Mouse (Mus musculus) gastrocnemius, postnatal 10 days (tissue): ENCODE results near the gene Chmp1a. TPM values are rescaled to one million over a fixed set of nuclear protein-coding genes. Genes with fewer than 3 reads are reported as not detected.
"Not testable (repeated sequence)": the region's sequence is repeated elsewhere in the genome, so short reads cannot be mapped to it uniquely, and the experiment has no call there.

ENCODE experiments used
- DNase-seq: peaks from one replicate; pipeline ENCODE4 v3.0.0; 2021; ENCODE audit warnings: mixed read lengths
- total RNA-seq, 2 experiments: library from RNA; stranded (reverse); gene quantifications; 2 replicates each; pipeline ENCODE4 v1.2.3; 2021

The Chmp1a gene
- total RNA-seq, 2 experiments from 2014 or later: 41.0 to 48.2 TPM

DNA sequence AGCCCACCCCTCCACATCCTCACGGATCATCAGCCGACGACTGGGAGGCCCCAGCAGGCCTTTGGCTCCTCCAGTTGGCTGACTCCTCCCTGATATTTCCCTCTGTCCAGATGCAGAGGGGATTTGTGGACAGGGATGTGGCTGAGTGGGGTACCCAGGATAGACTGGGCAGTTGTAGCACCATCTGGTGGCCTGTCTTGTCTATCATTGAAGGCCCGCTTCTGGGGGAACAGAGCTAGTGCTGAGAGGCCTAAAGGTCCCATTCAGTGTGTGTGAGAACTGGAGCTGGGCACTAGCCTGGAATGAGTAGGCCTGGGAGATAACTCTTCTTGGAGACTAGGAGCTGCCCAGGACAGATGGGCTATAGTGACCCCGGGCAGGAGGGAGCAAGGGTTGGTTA is 19.2 kb upstream of the Chmp1a start:
- DNase-seq: no peak

DNA sequence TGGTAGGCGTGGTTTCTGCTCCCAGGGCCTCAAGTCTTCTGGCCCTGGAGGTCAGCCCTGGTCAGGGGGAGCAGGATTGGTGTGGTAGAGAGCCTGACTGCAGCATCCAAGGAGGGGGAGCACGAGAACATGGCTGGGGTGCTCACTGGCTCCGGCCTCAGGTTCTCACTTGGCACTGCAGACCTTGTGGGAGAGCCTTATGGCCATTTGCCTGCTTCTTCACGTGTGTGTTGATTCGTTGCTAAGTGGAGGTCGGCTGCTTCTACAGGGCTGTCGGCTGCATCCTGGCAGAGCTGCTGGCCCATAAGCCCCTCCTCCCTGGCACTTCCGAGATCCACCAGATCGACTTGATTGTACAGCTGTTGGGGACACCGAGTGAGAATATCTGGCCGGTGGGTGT is 17.8 kb upstream of the Chmp1a start:
- DNase-seq: not testable (repeated sequence)

DNA sequence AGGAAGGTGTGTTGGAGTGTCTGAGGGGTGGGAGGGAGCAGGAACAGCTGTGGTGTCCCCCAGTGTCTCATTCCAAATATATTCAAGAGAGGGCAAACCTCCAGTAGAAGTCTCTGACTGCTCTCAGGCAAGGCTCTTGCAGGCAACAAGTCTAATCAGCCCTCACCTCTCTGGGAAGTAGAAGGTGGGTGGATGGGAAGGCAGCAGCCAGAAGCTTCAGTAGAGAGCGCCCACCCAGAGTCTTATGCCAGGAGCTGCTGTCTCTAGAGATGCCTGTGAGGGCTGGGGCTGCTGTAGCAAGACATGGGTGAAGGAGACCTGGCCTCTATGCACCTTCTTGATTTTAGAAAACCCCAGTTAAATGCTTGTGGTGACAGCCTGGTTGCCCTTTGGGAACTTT is 15.9 kb upstream of the Chmp1a start:
- DNase-seq: no peak

DNA sequence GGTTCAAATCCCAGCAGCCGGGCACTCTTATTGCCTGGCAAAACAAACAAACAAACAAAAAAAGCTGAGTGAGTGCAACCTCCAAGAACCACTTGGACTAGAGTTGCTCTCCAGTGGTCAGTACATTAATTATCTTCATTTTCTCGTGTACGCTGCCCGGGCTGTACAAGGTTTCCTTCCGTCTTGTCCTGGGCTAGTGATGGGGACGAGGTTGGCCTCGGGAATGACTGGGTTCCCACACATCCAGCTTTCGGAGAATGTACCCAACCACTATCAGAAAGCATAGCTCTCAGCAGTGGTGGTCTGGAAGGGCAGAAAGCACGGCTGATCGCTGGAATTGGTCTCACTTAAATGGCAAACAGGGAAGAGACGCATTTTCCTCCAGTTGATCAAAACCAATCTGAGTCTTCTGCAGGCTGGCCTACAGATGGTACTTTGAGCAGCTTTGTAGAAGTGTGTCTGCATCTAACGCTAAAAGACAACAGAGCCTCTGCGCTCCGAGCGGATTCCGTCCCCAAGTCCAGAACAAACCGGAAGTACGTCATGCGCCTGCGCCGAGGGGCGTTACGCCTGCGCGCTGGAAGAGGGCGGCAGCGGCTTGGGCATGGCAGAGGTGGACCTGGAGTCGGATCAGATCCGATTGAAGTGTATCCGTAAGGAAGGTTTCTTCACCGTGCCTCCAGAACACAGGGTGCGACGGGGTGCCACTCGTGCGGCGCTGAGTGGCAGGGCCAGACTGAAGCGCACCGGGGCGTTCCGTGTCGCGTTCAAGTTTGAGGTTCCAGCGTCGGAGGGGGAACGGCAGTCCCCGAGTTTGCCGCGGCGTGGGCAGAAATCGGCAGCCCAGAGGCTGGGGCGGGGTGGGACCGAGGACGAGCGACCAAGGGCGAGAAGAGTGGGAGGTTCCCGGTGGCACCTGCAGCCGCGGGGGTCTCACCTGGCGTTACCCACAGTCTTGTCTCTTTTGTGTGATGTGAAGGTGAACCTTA is 12.0 kb upstream of the Chmp1a start, which contains the start of gene Cdk10:
Gene Cdk10, plus strand, starts transcription at position 565 of the 989 bp plus-strand sequence.
- DNase-seq: peak; percentile 92

DNA sequence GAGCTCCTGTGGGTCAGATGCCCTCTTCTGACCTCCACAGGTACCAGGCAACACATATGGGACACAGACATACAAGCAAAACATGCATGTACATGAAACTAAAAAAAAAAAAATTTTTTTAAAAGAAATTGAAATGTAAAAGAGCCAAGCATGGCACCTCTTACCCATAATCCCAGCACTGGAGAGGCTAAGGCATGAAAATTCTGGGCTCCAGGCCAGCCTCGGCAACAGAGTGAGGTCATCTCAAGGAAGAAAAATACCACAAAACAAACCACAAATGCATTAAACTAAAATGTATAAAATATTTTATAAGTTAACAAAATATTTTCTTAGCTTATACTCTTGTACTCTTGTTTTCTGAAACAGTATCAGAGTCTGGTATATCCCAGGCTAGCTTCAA is 8.4 kb upstream of the Chmp1a start:
- DNase-seq: no peak

DNA sequence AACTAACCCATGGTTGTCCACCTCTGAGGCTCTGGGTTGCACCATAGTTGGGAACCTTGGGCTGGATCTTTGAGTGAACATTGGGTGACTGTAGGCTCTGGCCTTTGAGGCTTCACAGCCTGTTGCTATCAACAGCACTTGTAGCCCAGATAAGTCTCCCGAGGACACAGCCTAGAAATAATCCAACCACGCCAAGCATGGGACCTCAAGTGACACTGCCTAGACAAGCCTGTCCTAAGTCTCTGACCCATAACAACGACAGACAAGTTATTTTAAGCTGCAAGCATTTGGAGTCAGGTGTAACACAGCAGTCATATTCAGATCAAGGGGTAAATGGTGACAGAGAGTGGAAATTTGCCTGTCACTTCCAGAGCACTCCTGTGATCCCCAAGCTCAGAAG is 2.9 kb upstream of the Chmp1a start:
- no peak for DNase-seq

DNA sequence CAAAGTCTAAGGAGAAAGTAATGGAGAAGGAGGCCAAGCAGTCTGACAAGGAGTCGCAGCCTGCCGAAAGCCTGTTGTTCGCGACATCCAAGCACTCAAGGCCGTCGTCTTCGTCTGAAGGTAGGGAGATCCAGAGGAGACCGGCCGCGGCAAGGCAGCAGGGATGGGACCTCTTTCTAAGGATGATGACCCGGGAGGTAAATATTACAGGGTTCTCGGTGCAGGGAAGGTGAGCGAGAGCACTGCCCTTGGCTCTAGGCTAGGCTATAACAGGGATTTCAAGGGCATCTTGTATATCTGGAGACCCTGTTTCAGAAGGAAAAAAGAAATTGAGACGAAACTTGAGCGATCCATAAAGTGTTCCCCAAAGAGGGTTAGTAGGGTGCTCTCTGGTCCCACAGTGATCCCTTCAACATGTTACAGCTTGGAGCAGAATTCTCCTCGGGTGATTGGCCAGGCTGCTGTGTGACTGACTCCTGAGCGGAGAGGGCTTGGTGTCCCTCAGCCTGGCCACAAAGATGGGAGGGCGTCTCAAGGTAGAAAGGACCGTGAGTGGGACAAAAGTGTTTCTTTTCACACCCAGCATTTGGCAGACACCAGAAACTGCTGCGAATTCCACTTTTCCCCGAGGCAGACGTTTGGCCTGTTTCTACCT is 682 bp upstream of the Chmp1a start:
- no peak for DNase-seq

DNA sequence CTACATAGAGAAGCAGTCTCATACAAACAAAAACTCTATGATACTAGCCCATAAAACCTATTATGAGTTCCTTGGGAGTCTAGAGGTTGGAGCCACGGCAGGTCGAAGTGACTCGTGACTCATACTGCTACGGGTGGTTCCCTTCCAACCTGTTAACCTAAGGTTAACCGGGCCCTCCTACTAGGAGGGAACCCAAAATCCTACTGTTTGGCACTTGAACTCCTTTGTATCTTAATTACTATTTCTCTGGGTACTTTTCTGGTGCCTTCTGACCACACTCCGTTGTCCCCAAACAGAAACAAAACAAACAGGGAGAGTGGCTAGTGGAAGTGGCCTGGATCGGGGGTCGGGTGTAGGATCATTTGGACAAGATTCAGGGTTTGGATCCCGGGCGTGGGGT is 687 bp downstream of the Chmp1a start:
- no peak for DNase-seq

DNA sequence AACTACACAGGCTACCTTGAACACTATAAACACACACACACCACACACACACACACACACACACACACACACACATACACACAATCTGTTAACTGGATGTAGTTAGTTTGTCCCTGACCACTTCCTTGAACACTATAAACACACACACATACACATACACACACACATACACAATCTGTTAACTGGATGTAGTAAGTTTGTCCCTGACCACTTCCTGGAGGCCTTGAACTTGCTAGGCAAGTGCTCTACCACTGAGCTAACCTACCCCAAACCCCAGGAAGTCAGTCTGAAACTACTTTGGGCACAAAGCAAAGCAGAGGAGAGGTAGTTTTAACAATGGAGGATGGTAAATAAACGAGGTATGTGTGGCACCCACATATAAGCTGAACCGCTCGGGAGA is 9.0 kb downstream of the Chmp1a start:
- no peak for DNase-seq

DNA sequence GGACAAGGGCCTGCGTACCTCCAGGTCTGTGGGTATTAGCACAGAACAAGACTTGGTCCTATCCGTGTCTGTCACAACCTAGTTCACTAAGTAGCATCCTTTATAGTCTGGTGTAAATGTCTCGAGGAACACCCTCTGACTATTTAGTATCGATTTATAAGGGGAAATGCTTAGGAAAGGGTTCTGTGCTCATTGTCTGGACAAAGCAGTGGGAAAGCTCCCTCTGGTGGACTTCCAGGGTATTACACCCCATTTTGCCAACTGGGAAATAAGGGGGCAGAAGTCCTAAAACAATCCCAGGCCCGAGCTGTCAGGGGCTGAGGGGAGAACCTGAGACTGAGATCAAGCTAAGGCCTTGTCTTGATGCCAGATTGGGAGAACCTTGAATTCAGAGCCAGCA is 10.3 kb downstream of the Chmp1a start:
- peak; percentile 79 for DNase-seq

DNA sequence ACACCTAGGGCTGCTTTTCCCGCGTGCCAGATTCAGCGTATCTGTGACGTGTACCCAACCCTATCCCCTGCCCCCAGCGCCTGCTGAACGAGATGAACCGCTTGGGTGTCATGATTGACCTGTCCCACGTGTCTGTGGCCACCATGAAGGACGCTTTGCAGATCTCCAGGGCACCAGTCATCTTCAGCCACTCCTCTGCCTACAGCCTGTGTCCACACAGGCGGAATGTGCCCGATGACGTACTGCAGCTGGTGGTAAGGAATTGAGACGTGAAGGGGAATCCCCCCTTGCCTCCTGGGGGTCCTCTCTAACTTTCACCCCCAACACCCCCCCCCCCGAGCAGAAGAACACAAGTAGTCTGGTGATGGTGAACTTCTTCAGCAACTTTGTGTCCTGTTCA is 12.7 kb downstream of the Chmp1a start:
- DNase-seq: no peak

DNA sequence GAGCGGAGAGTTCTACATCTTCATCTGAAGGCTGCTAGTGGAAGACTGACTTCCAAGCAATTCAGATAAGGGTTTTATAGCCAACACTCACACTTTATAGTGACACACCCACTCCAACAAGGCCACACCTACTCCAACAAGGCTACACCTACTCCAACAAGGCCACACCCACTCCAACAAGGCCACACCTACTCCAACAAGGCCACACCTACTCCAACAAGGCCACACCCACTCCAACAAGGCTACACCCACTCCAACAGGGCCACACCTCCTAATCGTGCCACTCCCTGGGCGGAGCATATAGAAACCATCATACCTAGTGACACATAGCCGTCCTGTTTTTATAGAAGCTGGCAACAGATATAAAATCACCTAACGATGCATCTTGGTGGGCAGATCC is 15.5 kb downstream of the Chmp1a start:
- not testable (repeated sequence) for DNase-seq

DNA sequence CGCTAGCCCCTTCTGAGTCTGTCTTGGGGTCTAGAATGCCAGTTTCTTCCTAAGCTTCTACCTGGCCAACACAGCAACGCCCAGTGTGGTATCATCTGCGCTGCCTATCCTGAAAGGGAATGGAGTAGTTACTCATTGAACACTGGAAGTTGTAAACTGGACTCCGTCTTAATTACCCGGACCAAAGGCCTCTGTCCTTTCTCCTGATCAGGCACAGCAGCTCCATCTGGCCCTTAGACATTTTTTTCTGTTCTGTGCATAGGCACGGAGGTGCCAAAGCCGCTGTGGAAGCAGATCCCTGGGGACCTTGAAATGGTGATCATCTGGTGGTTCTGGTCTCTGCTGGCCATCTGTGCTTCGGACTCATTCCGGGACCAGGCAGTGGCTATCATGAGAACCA is 18.8 kb downstream of the Chmp1a start:
- DNase-seq: no peak

DNA sequence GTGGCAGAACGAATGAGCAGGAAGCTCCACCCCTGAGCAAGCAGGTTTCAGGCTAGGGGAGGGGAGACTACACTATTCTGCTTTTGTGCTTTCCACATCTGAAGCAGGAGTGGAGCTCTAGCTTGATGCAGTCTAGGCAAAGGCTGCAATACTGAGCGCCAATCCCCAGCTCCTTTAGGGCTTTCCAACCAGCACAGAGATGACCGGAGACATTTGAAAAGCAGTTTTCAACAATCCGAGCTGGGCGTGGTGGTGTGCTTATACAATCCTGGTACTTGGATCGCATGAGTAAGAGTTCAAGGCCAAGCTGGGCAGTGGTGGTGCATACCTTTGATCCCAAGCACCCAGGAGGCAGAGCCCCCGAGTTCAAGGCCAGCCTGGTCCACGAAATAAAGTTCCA is 20.7 kb downstream of the Chmp1a start:
- DNase-seq: no peak

DNA sequence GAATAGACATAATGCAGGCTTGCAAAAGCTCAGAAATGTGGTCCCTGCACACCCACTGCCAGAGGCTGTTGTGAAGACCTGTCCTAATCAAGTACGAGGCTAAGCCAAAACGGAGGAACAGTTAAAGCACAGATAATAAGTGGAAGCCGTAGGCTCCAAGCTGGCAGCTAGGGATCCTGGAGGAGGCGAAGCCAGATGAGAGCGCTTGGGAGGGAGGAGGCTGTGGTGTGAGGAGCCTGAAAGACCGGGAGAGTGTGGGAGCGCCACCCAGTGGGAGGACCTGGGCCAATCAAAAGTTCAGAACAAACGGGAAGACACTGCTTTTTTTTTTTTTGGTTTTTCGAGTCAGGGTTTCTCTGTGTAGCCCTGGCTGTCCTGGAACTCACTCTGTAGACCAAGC is 21.9 kb downstream of the Chmp1a start:
- peak; percentile 85 for DNase-seq

DNA sequence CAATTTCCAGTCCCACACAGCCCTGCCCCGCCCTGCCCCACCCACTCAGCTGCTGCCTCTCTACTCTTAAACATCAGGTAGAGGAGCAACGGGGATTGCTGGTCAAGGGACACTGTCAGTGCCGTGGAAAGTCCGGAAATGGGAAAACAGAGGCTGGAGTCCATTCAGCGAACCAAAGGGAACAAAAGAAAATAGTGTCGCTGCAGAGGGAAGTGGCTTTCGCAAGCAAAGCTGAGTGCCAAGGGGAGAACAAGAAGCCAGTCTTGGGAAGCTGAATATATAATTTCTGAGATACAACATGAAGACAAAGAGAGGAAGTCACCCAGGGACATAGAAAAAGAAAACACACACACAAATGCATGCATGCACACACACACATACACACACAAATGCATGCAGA is 23.7 kb downstream of the Chmp1a start:
- no peak for DNase-seq

DNA sequence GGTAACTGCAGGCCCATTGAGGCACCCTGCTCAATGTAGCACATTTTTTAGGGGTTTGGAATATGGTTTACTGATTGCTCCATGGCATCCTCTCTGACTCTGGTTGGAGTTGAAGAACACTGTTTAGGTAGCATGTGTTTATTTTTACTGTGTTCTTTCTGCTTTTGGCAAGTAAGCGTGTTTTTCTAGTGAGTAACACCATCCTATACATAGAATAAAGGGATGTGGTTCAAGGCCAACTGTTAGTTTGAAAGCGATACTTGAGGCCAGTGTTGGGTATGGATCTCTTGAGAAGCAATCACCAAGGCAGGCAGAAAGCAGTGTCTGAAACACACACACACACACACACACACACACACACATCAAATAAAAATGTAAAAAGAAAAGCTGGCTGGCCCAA is 24.6 kb downstream of the Chmp1a start:
- DNase-seq: no peak

DNA sequence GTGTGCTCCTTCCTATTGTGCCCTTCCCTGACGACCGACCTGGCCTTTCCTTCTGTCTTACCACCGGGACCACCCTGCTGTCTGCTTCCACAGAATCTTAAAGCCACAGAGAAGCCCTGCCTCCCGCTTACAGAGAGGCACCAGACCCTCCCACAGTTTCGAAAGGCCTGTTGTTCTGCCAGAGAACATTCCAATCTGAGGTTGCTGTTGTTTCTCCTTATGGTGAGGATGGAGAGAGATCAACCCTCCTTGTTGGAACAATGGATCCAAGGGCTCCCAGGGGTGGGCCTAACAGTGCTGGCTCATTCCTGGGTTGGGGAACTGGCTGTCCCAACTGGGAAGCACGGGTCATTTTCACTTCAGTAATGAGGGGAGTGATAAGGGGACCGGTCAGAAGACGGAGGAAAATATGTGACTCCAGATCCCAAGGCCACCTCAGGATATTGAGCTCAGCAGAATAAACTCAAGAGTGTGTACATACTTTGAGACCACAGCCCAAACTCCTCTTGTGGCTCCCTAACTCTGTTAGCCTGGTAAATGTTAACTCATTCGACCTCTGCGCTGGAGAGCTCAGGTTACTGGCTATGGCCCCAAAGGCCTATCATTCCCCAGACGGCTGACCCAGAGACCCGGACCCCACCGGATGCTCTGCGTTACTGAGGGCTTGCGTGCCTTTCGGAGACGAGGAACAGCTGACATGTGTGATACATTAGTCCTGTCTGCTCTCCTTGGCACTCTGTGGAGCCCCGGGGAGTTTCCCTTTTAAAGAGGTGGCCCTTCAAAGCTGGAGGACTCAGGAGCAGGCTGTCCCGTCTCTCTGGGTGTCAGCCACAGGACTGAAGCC is 26.8 kb downstream of the Chmp1a start, which contains the start of gene Dpep1:
Gene Dpep1, plus strand, starts transcription at position 677 of the 844 bp plus-strand sequence.
- peak; percentile 37 for DNase-seq

DNA sequence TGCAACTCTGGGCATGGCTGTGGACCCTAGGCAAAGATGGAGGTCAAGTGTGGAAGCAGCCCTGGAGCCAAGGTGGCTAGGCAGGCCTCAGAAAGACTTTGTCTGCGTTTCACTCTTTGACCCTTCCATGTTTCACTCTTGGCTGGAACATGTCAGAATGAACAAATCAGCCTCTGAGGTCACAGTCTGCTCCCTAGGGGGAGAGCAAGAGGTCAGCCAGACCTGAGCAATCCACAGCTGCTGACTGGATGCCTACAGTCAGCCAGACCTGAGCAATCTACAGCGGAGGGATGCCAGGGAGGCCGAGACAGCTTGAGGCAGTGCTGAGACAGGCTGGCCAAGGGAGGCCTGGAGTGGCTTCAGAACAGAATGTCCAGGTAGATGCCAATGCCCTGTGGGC is 31.2 kb downstream of the Chmp1a start:
- peak; percentile 37 for DNase-seq

DNA sequence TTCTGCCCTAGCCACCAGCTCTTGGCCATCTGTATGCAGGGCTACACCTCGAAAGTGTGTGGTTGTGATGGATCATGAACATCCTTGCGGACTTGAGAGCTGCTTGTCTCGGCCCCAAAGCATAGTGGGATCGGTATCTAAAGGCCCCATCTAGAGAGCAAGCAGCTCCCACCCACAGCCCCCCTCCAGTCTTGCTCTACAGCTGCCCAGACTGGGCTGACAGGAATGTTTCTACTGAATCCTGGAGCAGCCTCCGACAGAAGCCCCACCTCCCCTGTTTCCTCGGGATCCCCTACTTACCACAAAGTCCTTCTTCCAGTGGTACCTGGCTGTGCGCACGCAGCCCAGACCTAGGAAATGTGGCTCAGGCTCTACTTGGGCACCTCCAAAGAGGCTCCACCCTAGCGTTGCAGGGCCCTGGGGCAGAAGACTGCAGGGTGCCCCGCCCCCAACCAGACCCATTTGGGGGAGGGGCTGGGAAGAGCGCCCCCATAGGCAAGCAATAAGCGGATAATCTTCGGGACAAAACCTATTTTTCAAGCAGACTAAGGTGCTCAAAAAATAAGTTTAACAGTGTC is 54.6 kb downstream of the Chmp1a start, which contains the start of gene Sult5a1:
Gene Sult5a1, minus strand, starts transcription at position 428 of the 578 bp plus-strand sequence.
- DNase-seq: no peak

DNA sequence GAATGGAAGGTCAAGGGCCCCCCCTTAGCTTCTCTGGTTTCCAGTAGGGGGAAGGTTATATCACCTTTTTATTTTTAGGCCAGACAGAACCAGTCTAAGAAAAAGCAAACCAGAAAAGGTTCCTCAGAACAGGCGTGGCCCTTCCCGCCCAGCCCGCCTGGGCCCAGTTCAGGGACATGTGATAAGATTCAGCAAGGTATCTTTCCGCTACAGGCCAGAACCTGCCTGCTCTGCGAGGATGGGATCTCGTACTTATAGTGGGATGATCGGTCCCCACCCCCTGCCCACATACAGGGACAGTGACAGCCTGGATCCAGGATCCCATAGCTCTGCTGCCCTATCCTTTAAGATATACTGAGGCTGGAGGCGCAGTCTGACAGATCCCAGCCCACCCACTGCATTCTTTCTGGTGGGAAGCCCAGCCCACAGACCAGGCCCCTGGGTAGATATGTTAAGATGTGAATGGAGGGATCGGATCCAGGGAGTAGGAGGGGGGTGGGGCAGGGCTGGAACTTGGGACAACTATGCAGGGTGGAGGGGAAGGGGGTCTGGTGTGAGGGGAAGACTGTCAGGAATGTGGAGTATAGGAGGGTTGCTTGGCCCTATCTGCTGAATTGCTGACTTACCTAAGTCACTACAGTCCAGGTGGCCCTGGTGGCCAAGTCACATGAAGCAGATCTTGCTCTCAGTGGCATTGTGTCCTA is 56.3 kb downstream of the Chmp1a start:
- no peak for DNase-seq
